Mouse (Mus musculus) left cerebral cortex, adult 8-10 months (tissue): ENCODE measurements at regions not wholly inside any gene's neighbourhood (a gene's known extent, or its start where the extent isn't known, plus 50 kb on each side); places are given as distances from the start of the nearest gene placed in this dataset.
"Not testable (repeated sequence)": the region's sequence is repeated elsewhere in the genome, so short reads cannot be mapped to it uniquely, and the experiment has no call there.

Experiments
- DNase-seq, 2 experiments: peaks; one replicate each; pipeline ENCODE4 v3.0.0; 2022; ENCODE audit warnings: low spot score in 2 of 2

DNA sequence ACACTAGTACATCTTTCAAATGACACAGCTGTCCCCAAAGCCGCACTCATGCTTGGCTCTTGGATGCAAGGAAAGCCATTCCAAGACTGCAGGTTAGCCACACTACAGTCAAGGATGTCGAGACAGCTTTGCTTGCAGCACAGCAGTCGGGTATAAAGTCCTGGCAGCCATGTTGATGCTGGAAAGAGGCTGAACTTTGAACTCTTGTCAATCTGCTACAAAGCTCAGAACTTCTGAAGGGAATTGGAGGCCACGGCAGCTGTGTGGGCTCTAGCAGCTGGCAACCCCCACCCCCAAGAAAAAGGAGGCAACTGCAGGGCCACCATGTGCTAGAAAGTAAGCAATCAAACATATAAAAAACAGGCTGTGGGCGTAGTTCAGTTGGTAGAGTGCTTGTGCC, 90.0 kb upstream of the Zcchc2 start:
- no peak for DNase-seq

DNA sequence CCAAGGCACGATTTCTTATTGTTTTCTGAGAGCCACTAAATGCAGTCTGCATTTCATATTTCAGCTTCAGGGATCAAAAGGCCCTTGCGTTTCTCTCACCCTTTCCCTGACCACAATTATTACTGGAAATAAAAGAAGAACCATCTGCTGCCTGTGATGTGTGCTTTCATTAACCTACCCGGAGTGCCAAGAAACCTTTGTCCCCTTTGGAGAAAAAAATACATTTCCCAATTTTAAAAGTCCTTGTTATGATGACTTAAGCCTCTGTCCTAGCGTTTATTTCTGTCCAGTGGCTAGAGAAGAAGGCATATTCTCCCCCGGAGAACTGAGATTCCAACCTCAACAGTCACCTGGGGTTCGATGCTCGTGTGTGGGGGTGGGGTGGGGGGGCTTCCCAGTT, 89.3 kb upstream of the Zcchc2 start:
- no peak for DNase-seq

DNA sequence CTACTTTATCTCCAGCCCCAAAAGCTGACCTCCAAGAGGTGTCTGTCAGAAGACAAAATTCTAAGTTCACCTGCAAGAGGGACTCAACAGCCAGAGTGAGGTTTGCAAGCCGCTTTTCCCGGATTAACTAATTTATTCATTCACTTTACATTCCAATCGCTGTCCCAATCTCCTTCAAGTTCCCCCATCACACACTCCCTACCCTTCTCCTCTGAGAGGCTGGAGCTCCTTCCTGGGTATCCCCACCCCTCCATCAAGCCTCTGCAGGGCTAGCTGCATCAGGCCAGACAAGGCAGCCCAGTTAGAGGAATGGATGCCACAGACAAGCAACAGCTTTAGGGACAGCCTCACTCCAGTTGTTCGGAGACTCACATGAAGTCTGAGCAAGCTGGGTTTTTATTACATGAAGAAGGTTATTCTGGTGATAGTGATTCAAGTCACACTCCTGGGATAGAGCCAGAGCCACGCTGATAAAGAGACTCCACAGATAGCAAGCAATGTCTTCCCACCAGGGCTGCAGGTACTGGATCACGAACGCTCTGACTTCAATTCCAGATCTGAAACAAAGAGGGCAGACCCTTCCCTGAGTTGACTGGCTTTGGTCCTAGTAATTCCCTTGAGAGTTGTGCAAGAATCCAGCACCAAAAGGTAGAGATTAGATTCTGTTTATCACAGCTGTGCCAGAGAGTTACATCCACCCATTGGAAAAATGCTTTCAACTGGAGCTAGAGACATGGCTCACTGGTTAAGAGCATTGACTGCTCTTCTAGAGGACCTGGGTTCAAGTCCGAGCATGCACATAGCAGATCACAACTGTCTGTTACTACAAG, 86.7 kb upstream of the Zcchc2 start:
- no peak for DNase-seq

DNA sequence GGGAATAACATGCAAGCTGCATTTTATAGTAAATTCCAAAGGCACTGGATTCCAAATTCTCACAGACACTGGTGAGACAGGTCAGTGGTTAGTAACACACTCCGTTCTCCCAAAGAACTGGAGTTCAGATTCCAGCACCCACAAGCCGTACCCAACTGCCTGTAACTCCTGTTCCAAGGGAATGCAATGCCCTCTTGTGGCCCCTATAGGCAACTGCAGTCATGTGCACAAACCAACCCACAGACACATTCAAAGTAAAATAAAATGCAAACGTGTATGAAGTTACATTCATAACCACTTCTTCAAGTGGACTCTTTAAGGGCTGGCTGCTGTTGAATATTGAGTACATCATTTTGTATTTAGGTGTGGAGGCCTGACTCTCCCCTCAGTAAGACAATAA, 85.5 kb upstream of the Zcchc2 start:
- no peak for DNase-seq

DNA sequence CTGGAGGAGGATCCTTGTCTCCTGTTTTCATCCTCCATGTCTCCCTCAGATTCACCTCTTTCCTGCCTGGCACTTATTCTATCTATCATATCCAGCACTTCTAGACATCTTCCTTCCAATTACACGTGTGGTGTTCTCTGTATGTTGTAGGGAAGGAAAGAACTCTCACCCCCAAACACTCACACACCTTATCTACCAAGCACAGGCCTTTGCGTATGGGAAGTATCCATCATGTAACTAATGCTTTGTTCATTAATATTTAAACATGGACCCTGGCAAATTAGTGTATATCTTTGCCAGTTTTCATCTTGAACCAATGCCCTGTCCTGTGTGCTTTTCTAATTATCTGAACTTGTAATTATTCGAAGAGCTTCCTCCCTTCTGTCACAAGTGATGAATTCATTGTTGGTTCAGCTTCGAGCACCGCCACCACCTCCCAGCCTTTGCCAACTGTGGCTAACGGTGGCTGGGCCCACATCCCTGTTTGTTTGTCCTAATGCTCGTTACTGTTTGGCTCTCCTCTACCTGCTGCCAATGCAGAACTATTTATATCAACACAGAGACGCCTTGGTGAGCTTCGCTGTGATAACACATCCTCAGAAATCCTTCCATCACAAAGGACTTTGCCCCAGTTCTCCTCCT, 84.3 kb upstream of the Zcchc2 start:
- DNase-seq: no peak

DNA sequence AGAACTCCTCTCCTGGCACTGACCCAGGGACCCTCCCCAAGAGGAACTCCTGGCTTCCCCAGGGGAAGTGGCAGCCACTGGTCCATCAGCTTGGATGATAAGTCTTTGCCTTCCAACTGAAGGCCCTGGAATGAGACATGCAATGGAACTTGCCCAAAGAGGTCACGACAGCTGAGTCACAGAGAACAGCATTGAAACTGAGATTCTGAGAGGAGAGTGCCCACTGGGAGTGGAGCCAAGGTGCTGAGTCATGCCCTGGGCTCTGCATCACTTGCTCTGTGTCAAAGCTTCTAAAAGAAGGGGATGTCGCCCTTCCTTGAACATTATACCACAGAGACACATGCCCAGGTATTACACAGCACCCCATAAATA, 83.8 kb upstream of the Zcchc2 start:
- DNase-seq: peak in 1 of 2 experiments; percentile 37

DNA sequence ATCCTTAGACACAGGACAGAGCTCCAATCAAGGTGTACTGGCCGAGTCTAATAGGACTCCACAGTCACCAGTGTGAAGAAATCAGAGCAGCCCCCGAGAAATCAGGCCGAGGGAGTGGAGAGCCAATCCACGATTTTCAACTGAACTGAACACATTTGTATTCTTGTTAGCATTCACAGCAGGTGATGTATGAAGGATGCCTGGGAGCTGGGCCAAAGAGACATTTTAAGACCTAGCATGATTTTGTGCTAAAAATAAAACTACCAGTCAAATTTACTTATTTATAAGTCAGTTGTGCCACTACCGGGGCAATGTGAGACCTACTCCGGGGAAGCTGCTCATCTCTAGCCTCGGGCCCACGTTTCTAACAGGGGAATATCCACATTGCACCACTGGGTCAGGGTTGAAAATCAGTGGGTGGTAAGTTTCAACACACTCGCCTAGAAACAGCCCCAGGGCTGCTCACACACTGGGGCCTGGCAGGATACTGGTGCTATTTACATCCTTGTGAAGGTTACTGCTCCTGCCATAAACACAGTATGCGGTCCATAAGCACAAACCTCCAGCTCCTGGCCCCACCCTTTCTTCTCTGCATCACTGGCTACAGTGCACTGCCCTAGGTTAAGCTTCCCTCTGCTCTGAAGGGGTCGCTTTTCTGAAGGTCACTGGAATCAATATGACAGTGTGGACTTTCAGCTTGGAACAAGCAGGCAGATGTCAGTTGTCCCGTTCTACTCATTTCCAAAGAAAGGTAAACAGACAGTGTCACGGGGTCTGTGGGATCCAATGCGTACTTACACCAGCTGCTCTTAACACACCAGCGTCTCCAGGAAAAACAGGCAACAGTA, 82.0 kb upstream of the Zcchc2 start:
- peak in 1 of 2 experiments; percentile 50 for DNase-seq

DNA sequence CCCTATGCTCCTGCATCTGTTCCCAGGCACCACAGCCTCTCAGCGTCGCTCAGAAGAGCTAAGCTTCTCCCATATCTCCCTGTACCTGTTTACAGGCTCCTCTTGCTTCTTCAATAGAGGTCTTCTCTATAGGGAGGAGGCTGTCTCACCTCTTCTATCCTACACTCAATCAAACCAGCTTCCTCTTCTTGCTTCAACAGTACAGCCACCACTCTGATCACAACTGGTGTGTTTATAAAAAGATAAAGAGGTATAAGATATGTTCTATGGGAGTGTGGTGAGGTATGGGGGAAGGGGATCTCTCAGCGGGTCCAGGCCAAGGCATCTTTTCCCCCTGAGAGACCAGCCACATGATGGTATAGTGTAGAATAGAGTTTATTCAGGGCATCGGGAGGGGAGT, 81.1 kb upstream of the Zcchc2 start:
- DNase-seq: no peak

DNA sequence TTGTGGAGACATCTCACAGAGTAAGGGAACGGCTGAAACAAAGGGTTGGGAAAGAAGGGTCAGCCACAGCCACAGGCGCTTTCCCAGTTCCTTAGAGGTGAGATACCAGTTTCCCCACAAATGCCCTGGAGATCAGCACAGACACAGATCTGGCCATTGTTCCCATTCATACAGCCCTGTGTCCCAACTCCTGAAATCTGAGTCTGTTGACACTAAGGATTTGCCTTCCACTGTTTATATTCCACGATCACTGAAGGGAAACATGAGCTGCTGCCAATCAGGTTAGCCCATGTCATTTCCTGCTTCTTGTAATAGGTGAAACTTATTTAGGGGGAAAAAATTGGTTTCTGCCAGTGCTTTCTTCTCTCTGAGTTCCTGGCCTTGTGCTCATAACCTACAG, 78.5 kb upstream of the Zcchc2 start:
- no peak for DNase-seq

DNA sequence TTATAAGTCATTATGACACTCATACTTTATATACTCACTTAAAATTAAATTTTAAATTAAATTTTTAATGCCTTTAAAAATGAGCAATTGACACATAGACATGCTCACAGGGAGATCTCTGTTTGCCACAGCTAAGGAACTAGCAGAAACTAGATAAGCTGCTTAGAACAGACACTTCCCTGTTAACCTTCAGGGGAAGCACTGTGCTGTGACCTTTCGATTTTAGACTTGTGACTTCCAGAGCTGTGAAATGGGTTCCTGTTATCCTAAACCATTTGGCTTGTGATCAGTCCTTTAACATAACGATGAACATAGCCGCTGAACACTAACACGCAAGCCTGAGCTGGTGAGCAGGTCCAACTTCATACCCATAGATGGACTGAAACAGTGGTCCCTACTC, 68.4 kb upstream of the Zcchc2 start:
- no peak for DNase-seq

DNA sequence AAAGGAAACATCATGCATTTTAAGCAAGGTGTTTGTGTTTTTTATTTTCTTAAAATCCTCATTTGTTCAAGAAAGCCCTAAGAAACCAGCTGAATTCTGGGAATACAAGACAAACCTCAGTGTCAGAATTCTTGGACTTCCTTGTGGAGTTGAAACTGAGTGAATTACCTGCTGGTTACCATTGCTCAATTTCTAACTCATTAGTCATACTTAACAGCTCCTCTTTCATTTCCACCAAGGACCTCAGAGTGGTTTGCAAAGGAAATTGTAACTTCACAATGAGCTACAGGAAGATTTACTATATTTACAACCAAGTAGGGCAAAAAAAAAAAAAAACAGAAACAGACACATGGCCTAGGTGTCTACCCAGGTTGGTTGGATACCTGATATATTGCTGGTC, 67.6 kb upstream of the Zcchc2 start:
- no peak for DNase-seq

DNA sequence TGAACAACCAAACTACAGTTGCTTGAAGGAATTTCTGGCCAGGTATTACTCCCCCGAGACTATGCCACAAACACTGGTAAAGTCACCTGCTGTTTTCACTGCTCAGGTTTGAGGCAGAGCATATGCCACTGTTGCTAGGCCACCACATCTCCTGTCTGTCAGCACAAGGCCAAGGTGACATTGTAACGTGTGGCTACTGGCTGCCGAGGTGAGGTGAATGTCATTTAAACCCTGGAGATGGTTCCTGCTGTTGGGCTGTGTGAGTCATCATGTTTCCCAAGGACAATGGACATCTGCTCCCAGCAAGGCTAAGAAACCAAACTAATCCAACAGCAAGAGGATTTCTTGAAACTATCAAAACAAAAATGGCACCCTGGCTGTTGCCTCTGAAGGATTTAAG, 67.2 kb upstream of the Zcchc2 start:
- DNase-seq: no peak

DNA sequence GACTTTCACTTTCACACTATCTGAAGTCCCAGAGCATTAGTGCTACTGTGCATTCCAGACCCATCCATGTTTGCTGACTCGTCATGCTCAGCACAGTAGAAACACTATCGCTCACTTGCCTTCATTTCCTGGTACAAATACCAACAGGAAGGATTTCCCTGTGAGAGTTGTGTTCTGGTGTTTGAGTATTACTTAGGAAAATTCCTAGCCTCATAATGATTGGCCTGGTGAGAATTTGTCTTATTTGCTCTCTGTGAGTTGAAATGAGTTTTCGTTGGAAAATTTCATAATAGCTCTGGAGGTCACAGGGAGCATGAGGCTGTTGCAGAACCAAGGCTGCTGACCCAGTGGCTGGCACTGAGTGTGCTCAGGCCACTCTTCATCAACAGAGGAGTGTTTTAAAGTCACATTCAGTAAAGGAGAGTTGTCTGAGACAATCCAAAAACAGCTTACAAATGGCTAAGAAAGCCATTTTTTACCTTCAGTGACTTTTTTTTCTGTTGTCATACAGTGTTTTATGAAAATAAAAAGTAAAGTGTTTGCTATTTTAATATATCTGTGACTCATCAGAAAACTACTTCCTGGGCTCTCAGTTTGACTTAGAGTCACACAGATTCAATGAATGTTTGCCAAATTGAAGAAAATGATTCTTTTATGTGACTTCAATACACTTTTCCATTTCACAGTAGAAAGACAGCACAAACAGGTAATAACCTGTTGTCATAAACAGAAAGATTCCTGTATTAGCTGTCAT, 64.4 kb upstream of the Zcchc2 start:
- no peak for DNase-seq

DNA sequence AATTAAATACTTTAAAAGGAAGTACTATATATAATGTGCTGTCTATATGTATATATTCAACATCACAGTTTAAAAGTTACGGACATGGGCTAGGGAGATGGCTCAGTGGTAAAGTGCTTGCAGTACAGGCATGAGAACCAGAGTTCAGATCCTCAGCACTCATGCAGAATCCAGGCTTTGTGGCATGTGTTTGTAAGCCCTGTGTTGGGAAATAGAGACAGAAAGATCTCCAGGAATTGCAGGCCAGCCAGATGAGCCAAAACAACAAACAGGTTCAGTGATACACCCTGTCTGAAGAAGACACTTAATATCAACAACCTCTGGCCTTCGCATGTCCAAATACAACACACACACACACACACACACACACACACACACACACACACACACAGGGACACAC, 63.3 kb upstream of the Zcchc2 start:
- no peak for DNase-seq

DNA sequence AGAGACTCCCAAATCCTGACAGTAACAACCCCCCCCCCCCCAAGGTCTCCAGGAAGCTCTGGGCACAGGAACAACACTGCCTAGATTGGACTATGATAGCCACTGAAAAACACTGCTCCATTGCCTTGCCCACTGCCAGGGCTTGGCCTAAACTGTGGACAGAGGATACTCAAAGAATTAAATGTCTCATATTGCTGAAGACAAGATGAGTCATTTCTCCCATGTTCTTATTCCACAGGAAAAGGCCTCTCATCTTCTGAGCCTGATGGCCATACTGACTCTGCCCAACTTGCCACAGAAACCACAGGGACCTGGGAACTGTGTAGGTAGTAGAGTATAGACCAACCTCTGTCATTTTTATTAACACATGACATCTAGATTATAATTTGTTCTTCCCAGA, 59.4 kb upstream of the Zcchc2 start:
- DNase-seq: no peak

DNA sequence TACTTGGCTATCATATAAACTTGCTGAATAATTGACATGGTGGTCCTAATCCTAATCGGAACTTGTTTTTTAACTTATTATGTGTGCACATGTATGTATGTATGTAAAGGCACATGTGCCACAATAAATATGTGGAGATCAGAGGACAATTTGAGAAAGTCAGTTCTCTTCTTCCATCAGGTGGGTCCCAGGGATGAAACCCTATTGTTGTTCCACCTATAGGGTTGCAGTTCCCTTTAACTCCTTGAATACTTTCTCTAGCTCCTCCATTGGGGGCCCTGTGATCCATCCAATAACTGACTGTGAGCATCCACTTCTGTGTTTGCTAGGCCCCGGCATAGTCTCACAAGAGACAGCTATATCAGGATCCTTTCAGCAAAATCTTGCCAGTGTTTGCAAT, 56.0 kb upstream of the Zcchc2 start:
- DNase-seq: not testable (repeated sequence)
